In the genomic region with DNA sequence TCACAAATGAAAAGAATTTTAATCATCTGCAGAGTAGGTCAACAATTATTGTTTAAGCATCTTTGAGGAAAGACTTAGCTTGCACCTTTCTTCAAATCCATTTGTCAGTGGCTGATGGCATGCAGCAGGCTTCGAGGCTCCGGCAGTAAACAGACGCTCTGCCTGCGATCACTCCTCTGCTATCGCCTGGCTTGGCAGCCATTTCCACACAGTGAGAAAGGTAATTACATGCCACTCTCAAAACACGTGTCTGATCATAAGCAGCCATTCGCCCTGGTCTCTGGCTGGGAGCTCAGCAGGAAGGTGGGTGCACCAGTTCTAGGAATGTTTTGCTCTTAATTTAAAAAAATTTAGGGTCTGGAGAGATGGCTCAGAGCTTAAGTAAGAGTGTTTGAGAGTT, we compare ENCODE assay signal across 25 mouse cellular contexts. TPM values are rescaled to one million over a fixed set of nuclear protein-coding genes. Genes with fewer than 3 reads are reported as not detected.
A peak's percentile ranks its signal among the peaks of the same experiment; 100 is the strongest.
DNase-seq lines count a peak whose midpoint lies in the region; ATAC-seq and TF ChIP-seq lines count a peak whose summit lies in the region.
"Had no signal": no experiment of that assay in that cellular context is flagged by ENCODE, and none has a peak within 500 bp of the region (broad histone marks: within the 10 kb centered on the region; RNA-seq: fewer than 3 reads in every experiment).

No protein-coding gene starts in this region.

- no peaks in the 10 kb centered on the region; the same call in 1 of the 2 replicates for H3K36me3 ChIP-seq in forebrain, embryonic 16.5 days (ENCODE audit: control insufficient read depth, insufficient read depth)
- H3K36me3 ChIP-seq in forebrain, embryonic 15.5 days, result 0 out of 2 replicates have a peak, but pooled peaks cover 4% of the 10 kb centered on the region
- no peaks in the 10 kb centered on the region for H3K36me3 ChIP-seq in hindbrain, embryonic 14.5 days (replicated peaks; ENCODE audit: control insufficient read depth, insufficient read depth)
- peaks cover under 1% of the 10 kb centered on the region for H3K36me3 ChIP-seq in hindbrain, embryonic 13.5 days
- H3K36me3 ChIP-seq in neural tube, embryonic 14.5 days (ENCODE audit: control insufficient read depth, insufficient read depth, low read length), result no peaks in the 10 kb centered on the region
- no peaks in the 10 kb centered on the region for H3K36me3 ChIP-seq in neural tube, embryonic 15.5 days
- H3K36me3 ChIP-seq: heart, embryonic 10.5 days had no signal

- ATAC-seq in forebrain, embryonic 16.5 days, result peak; percentile 31; the same call in 1 of the 2 replicates
- ATAC-seq in forebrain, embryonic 15.5 days (replicated peaks), result no peak; the same call in 1 of the 2 replicates
- ATAC-seq in hindbrain, embryonic 14.5 days (ENCODE audit: low FRiP score), result no peak
- no peak for ATAC-seq in hindbrain, embryonic 13.5 days (ENCODE audit: low FRiP score)
- peak; percentile 56 for ATAC-seq in neural tube, embryonic 14.5 days (ENCODE audit: low read depth)
- no peak for ATAC-seq in neural tube, embryonic 15.5 days (ENCODE audit: low FRiP score)
- ATAC-seq: inflammation-experienced regulatory T-cells, adult 6 months; liver, embryonic 12.5 days had no signal

- no peak overlapping the region for H3K4me2 ChIP-seq in forebrain, embryonic 16.5 days (ENCODE audit: low read length)
- H3K4me2 ChIP-seq in forebrain, embryonic 15.5 days (replicated peaks), result no peak overlapping the region
- H3K4me2 ChIP-seq in hindbrain, embryonic 14.5 days (replicated peaks), result no peak overlapping the region
- H3K4me2 ChIP-seq in hindbrain, embryonic 13.5 days, result no peak overlapping the region
- no peak overlapping the region for H3K4me2 ChIP-seq in neural tube, embryonic 14.5 days (ENCODE audit: low read depth, low read length)
- no peak overlapping the region for H3K4me2 ChIP-seq in neural tube, embryonic 15.5 days
- H3K4me2 ChIP-seq: embryonic facial prominence, embryonic 12.5 days; limb, embryonic 12.5 days; liver, embryonic 12.5 days had no signal

- no peaks in the 10 kb centered on the region for H3K27me3 ChIP-seq in forebrain, embryonic 16.5 days (replicated peaks; ENCODE audit: control insufficient read depth, insufficient read depth, low read length)
- no peaks in the 10 kb centered on the region for H3K27me3 ChIP-seq in forebrain, embryonic 15.5 days
- H3K27me3 ChIP-seq in hindbrain, embryonic 14.5 days (ENCODE audit: control insufficient read depth, insufficient read depth, low read length), result no peaks in the 10 kb centered on the region
- no peaks in the 10 kb centered on the region for H3K27me3 ChIP-seq in hindbrain, embryonic 13.5 days
- H3K27me3 ChIP-seq in neural tube, embryonic 14.5 days (ENCODE audit: control insufficient read depth, insufficient read depth, low read length), result no peaks in the 10 kb centered on the region
- no peaks in the 10 kb centered on the region for H3K27me3 ChIP-seq in neural tube, embryonic 15.5 days (replicated peaks)
- H3K27me3 ChIP-seq: embryonic facial prominence, embryonic 12.5 days; limb, embryonic 12.5 days; liver, embryonic 12.5 days had no signal

- H3K4me1 ChIP-seq in forebrain, embryonic 16.5 days (replicated peaks; ENCODE audit: control insufficient read depth, insufficient read depth, low read length), result peaks cover 10% of the 10 kb centered on the region
- H3K4me1 ChIP-seq in forebrain, embryonic 15.5 days, result peaks cover 12% of the 10 kb centered on the region
- H3K4me1 ChIP-seq in hindbrain, embryonic 14.5 days (replicated peaks; ENCODE audit: control insufficient read depth, insufficient read depth, low read length), result peaks cover 11% of the 10 kb centered on the region
- H3K4me1 ChIP-seq in hindbrain, embryonic 13.5 days (replicated peaks), result peaks cover 32% of the 10 kb centered on the region
- peaks cover 8% of the 10 kb centered on the region; the same call in 1 of the 2 replicates for H3K4me1 ChIP-seq in neural tube, embryonic 14.5 days (ENCODE audit: control insufficient read depth, insufficient read depth, low read length)
- peaks cover 35% of the 10 kb centered on the region for H3K4me1 ChIP-seq in neural tube, embryonic 15.5 days
- H3K4me1 ChIP-seq: liver, embryonic 12.5 days; megakaryocyte, embryonic 14.5 days had no signal

- no peaks in the 10 kb centered on the region for H3K9me3 ChIP-seq in forebrain, embryonic 16.5 days (ENCODE audit: control insufficient read depth, low read length)
- no peaks in the 10 kb centered on the region for H3K9me3 ChIP-seq in forebrain, embryonic 15.5 days
- H3K9me3 ChIP-seq in hindbrain, embryonic 14.5 days (ENCODE audit: control insufficient read depth, low read length), result no peaks in the 10 kb centered on the region
- no peaks in the 10 kb centered on the region for H3K9me3 ChIP-seq in hindbrain, embryonic 13.5 days
- H3K9me3 ChIP-seq in neural tube, embryonic 14.5 days (ENCODE audit: control insufficient read depth, low read length), result no peaks in the 10 kb centered on the region
- no peaks in the 10 kb centered on the region for H3K9me3 ChIP-seq in neural tube, embryonic 15.5 days (replicated peaks)
- H3K9me3 ChIP-seq: embryonic facial prominence, embryonic 12.5 days; heart, embryonic 10.5 days; limb, embryonic 12.5 days; liver, embryonic 12.5 days had no signal

- H3K27ac ChIP-seq in forebrain, embryonic 16.5 days (ENCODE audit: low read length), result no peak overlapping the region
- H3K27ac ChIP-seq in forebrain, embryonic 15.5 days (replicated peaks), result no peak overlapping the region
- no peak overlapping the region for H3K27ac ChIP-seq in hindbrain, embryonic 14.5 days
- H3K27ac ChIP-seq in hindbrain, embryonic 13.5 days, result no peak overlapping the region
- no peak overlapping the region for H3K27ac ChIP-seq in neural tube, embryonic 14.5 days (ENCODE audit: low read depth, low read length)
- H3K27ac ChIP-seq in neural tube, embryonic 15.5 days (replicated peaks), result no peak overlapping the region
- no peak overlapping the region for H3K27ac ChIP-seq in gastrocnemius, adult 2 months
- H3K27ac ChIP-seq: embryonic facial prominence, embryonic 12.5 days; heart, embryonic 10.5 days; limb, embryonic 12.5 days; liver, embryonic 12.5 days; stomach, postnatal 0 days had no signal

- no peak for TF ChIP-seq CTCF in gastrocnemius, adult 2 months (IDR thresholded peaks at IDR 0.05)

- intact Hi-C loops in gastrocnemius, adult 2 months (cut with DNase I), result no loop called here

- H3K4me3 ChIP-seq in forebrain, embryonic 16.5 days (replicated peaks; ENCODE audit: low read length), result no peak overlapping the region
- H3K4me3 ChIP-seq in forebrain, embryonic 15.5 days, result no peak overlapping the region
- H3K4me3 ChIP-seq in hindbrain, embryonic 14.5 days (replicated peaks; ENCODE audit: low read length), result no peak overlapping the region
- H3K4me3 ChIP-seq in hindbrain, embryonic 13.5 days, result no peak overlapping the region
- no peak overlapping the region for H3K4me3 ChIP-seq in neural tube, embryonic 14.5 days (ENCODE audit: low read depth, low read length)
- no peak overlapping the region for H3K4me3 ChIP-seq in neural tube, embryonic 15.5 days (replicated peaks)
- no peak overlapping the region for H3K4me3 ChIP-seq in gastrocnemius, adult 2 months
- H3K4me3 ChIP-seq: embryonic facial prominence, embryonic 12.5 days; erythroblast, embryonic 14.5 days; heart, embryonic 10.5 days; limb, embryonic 12.5 days; liver, embryonic 12.5 days; megakaryocyte, embryonic 14.5 days; myocyte had no signal

- no peak overlapping the region for H3K9ac ChIP-seq in forebrain, embryonic 16.5 days (replicated peaks; ENCODE audit: low read depth, low read length)
- no peak overlapping the region for H3K9ac ChIP-seq in forebrain, embryonic 15.5 days (replicated peaks)
- no peak overlapping the region for H3K9ac ChIP-seq in hindbrain, embryonic 14.5 days
- H3K9ac ChIP-seq in hindbrain, embryonic 13.5 days, result no peak overlapping the region
- no peak overlapping the region for H3K9ac ChIP-seq in neural tube, embryonic 14.5 days (replicated peaks; ENCODE audit: low read depth, low read length)
- no peak overlapping the region for H3K9ac ChIP-seq in neural tube, embryonic 15.5 days (replicated peaks)
- H3K9ac ChIP-seq: embryonic facial prominence, embryonic 12.5 days; limb, embryonic 12.5 days; liver, embryonic 12.5 days had no signal

- DNase-seq in hindbrain, embryonic 14.5 days (ENCODE audit: low spot score), result peak; percentile 39
- DNase-seq in gastrocnemius, adult 2 months, result no peak
- DNase-seq: adrenal gland, postnatal 36 days; B cell, adult 2 months; cerebellum, adult 2 months; cerebellum, postnatal 36 days; gastrocnemius, postnatal 36 days; kidney, adult 2 months; kidney, postnatal 14 days; lung, adult 2 months; right cerebral cortex, postnatal 4 days had no signal

- WGBS in forebrain, embryonic 16.5 days, result 32% methylated on average over 7 of the region's 7 CpGs
- 36% methylated on average over 7 of the region's 7 CpGs for WGBS in forebrain, embryonic 15.5 days
- WGBS in hindbrain, embryonic 14.5 days, result 37% methylated on average over 7 of the region's 7 CpGs
- WGBS in hindbrain, embryonic 13.5 days, result 46% methylated on average over 7 of the region's 7 CpGs
- 33% methylated on average over 7 of the region's 7 CpGs for WGBS in neural tube, embryonic 14.5 days
- WGBS in neural tube, embryonic 15.5 days, result 26% methylated on average over 7 of the region's 7 CpGs

RNA-seq across cellular contexts. Expression of a gene that starts 58.2 kb away (rescaled TPM):
- polyA plus RNA-seq in forebrain, embryonic 16.5 days (2015; fragmentation: Nextera tagmentation; extraction: Ambion mirVana), result 36.4 and 40.1 TPM in 2 replicates
- polyA plus RNA-seq in forebrain, embryonic 15.5 days (2015; fragmentation: Nextera tagmentation; extraction: Ambion mirVana), result 33.1 and 40.1 TPM in 2 replicates
- 44.9 and 56.2 TPM in 2 replicates for polyA plus RNA-seq in hindbrain, embryonic 14.5 days (2014; fragmentation: Nextera tagmentation; extraction: Ambion mirVana)
- polyA plus RNA-seq in hindbrain, embryonic 13.5 days (2015; fragmentation: Nextera tagmentation; extraction: Ambion mirVana), result 27.1 and 30.8 TPM in 2 replicates
- 45.9 and 49.6 TPM in 2 replicates for polyA plus RNA-seq in neural tube, embryonic 14.5 days (2014; fragmentation: Nextera tagmentation; extraction: Ambion mirVana)
- 26.8 and 29.9 TPM in 2 replicates for polyA plus RNA-seq in neural tube, embryonic 15.5 days (2015; fragmentation: Nextera tagmentation; extraction: Ambion mirVana)
- 10 to 100 TPM; 53.7 to 70.8 TPM for total RNA-seq in gastrocnemius, adult 2 months (2021)

RNA-seq across cellular contexts. Expression of a gene that starts 59.2 kb away (rescaled TPM):
- 21.8 and 25.5 TPM in 2 replicates for polyA plus RNA-seq in forebrain, embryonic 16.5 days (2015; fragmentation: Nextera tagmentation; extraction: Ambion mirVana)
- 22.4 and 23.7 TPM in 2 replicates for polyA plus RNA-seq in forebrain, embryonic 15.5 days (2015; fragmentation: Nextera tagmentation; extraction: Ambion mirVana)
- polyA plus RNA-seq in hindbrain, embryonic 14.5 days (2014; fragmentation: Nextera tagmentation; extraction: Ambion mirVana), result 15.1 and 17.3 TPM in 2 replicates
- 18.6 and 18.8 TPM in 2 replicates for polyA plus RNA-seq in hindbrain, embryonic 13.5 days (2015; fragmentation: Nextera tagmentation; extraction: Ambion mirVana)
- 14.0 and 16.6 TPM in 2 replicates for polyA plus RNA-seq in neural tube, embryonic 14.5 days (2014; fragmentation: Nextera tagmentation; extraction: Ambion mirVana)
- polyA plus RNA-seq in neural tube, embryonic 15.5 days (2015; fragmentation: Nextera tagmentation; extraction: Ambion mirVana), result 12.1 and 12.7 TPM in 2 replicates
- 1 to 10 TPM; 3.1 to 3.3 TPM for total RNA-seq in gastrocnemius, adult 2 months (2021)

Comparison
In these comparisons a context has a peak if more than half of its experiments do, and no peak if none do; other contexts are left out.
1. ATAC-seq: peak in forebrain, embryonic 16.5 days (single experiment) and neural tube, embryonic 14.5 days (single experiment); none in forebrain, embryonic 15.5 days (single experiment), hindbrain, embryonic 14.5 days (single experiment), hindbrain, embryonic 13.5 days (single experiment) and neural tube, embryonic 15.5 days (single experiment).